Mouse (Mus musculus) activated CD4-positive, CD25-positive, alpha-beta regulatory T cell, adult 4 months (primary cell): Measurements from ENCODE around the gene Coa3. TPM values are rescaled to one million over a fixed set of nuclear protein-coding genes. Genes with fewer than 3 reads are reported as not detected.

Experiments
- polyA plus RNA-seq, 2 experiments: library from polyadenylated mRNA; unstranded; fragments of 100-300 nt; shearing (Covaris generic); gene quantifications; one replicate each; pipeline ENCODE4 v1.2.1; 2017

Coa3 gene
- polyA plus RNA-seq, 2 experiments from 2014 or later: 109 to 144 TPM

Other genes with a start within 250 kb of the Coa3 start
- 1 to 10 TPM; 6.8 to 9.0 TPM for gene Naglu, start 209.1 kb downstream of the Coa3 start, polyA plus RNA-seq
- not detected for gene Hsd17b1, start 200.7 kb downstream of the Coa3 start, polyA plus RNA-seq
- 10 to 100 TPM; 17.9 to 22.1 TPM for gene Coasy, start 196.5 kb downstream of the Coa3 start, polyA plus RNA-seq
- 10 to 100 TPM; 51.8 to 71.5 TPM for gene Mlx, start 191.8 kb downstream of the Coa3 start, polyA plus RNA-seq
- 10 to 100 TPM; 12.3 to 13.4 TPM for gene Psmc3ip, start 183.7 kb downstream of the Coa3 start, polyA plus RNA-seq
- 10 to 100 TPM; 14.4 to 24.7 TPM for gene Retreg3, start 159.2 kb downstream of the Coa3 start, polyA plus RNA-seq
- 10 to 100 TPM; 17.7 to 26.8 TPM for gene Tubg1, start 159.2 kb downstream of the Coa3 start, polyA plus RNA-seq
- gene Tubg2, start 123.2 kb downstream of the Coa3 start, polyA plus RNA-seq: under 1 TPM; 0.68 to 0.94 TPM
- under 1 TPM; 0.29 to 0.33 TPM for gene Cntnap1, start 108.6 kb downstream of the Coa3 start, polyA plus RNA-seq
- not detected for gene Plekhh3, start 107.8 kb downstream of the Coa3 start, polyA plus RNA-seq
- 1 to 10 TPM; 1.5 to 1.6 TPM for gene Ccr10, start 103.7 kb downstream of the Coa3 start, polyA plus RNA-seq
- gene Ezh1, start 52.7 kb downstream of the Coa3 start, polyA plus RNA-seq: 10 to 100 TPM; 48.1 to 52.2 TPM
- gene Ramp2, start 33.1 kb downstream of the Coa3 start, polyA plus RNA-seq: not detected
- gene Vps25, start 25.4 kb downstream of the Coa3 start, polyA plus RNA-seq: 100 to 1,000 TPM; 122 to 153 TPM
- 1 to 10 TPM in 1 of 2 experiments, under 1 TPM in 1; 0.58 to 1.0 TPM for gene Wnk4, start 18.5 kb downstream of the Coa3 start, polyA plus RNA-seq
- gene Cntd1, start 102 bp downstream of the Coa3 start, polyA plus RNA-seq: 1 to 10 TPM in 1 of 2 experiments, not detected in 1; 1.0 TPM
- gene Becn1, start 23.2 kb upstream of the Coa3 start, polyA plus RNA-seq: 10 to 100 TPM; 79.0 to 81.0 TPM
- 10 to 100 TPM; 37.1 to 53.3 TPM for gene Psme3, start 37.1 kb upstream of the Coa3 start, polyA plus RNA-seq
- gene Aoc2, start 45.9 kb upstream of the Coa3 start, polyA plus RNA-seq: 1 to 10 TPM; 2.1 to 2.5 TPM
- not detected for gene Aoc3, start 51.5 kb upstream of the Coa3 start, polyA plus RNA-seq
- gene G6pc, start 88.4 kb upstream of the Coa3 start, polyA plus RNA-seq: not detected
- gene Aarsd1, start 138.5 kb upstream of the Coa3 start, polyA plus RNA-seq: 10 to 100 TPM; 33.5 to 42.6 TPM
- 1 to 10 TPM in 1 of 2 experiments, not detected in 1; 1.5 TPM for gene Gm27029, start 145.7 kb upstream of the Coa3 start, polyA plus RNA-seq
- gene Rundc1, start 146.0 kb upstream of the Coa3 start, polyA plus RNA-seq: 1 to 10 TPM; 5.4 to 8.0 TPM
- gene Ptges3l, start 146.2 kb upstream of the Coa3 start, polyA plus RNA-seq: 1 to 10 TPM; 1.1 to 4.2 TPM
- gene Rpl27, start 163.2 kb upstream of the Coa3 start, polyA plus RNA-seq: 100 to 1,000 TPM; 581 to 812 TPM
- gene Ifi35, start 169.3 kb upstream of the Coa3 start, polyA plus RNA-seq: 100 to 1,000 TPM; 148 to 179 TPM
- under 1 TPM; 0.24 to 0.36 TPM for gene Rnd2, start 185.9 kb upstream of the Coa3 start, polyA plus RNA-seq
- 1 to 10 TPM in 1 of 2 experiments, under 1 TPM in 1; 0.60 to 1.5 TPM for gene Vat1, start 187.1 kb upstream of the Coa3 start, polyA plus RNA-seq